Mouse (Mus musculus) erythroblast, embryonic 14.5 days (primary cell): Measurements from ENCODE around the gene Gm45844.
"Not testable (repeated sequence)": the region's sequence is repeated elsewhere in the genome, so short reads cannot be mapped to it uniquely, and the experiment has no call there.

Source experiments
- GATA1 ChIP-seq: IDR thresholded peaks from 2 replicates; pipeline ENCODE4 v1.6.1; 2012; ENCODE audit warnings: low read length, inconsistent platforms, mixed read lengths
- TAL1 ChIP-seq: IDR thresholded peaks from 3 replicates; pipeline ENCODE4 v1.6.1; 2012; ENCODE audit warnings: low read length, inconsistent platforms, mixed read lengths

DNA sequence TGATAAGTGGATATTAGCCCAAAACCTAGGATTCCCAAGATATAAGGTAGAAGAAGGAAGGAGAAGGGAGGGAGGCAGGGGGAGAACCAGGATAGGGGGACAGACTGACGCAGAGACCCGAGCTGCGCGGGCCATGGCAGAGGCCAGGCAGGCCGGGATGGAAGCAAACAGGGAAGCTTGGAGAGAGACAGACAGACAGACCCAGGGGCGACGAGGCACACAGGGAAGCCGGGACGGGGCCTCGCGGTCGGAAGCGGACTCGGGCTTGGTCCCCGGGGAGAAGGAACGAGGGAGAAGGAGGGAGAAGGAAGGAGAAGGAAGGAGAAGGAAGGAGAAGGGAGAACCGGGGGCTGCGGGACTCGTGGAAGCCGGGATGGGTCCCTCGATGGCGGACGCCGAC, 533 bp downstream of the Gm45844 start:
- not testable (repeated sequence) for TF ChIP-seq GATA1, TAL1
